Mouse (Mus musculus) heart, postnatal 0 days (tissue): ENCODE data around the gene Cadm2.

Source experiments
- CTCF ChIP-seq: IDR thresholded peaks from 2 replicates; pipeline ENCODE4 v1.5.1; 2016; ENCODE audit warnings: antibody characterized with exemption, control low read depth, low read depth
- EP300 ChIP-seq: IDR thresholded peaks from 2 replicates; pipeline ENCODE4 v1.6.1; 2016; ENCODE audit warnings: antibody characterized with exemption, low read depth

DNA sequence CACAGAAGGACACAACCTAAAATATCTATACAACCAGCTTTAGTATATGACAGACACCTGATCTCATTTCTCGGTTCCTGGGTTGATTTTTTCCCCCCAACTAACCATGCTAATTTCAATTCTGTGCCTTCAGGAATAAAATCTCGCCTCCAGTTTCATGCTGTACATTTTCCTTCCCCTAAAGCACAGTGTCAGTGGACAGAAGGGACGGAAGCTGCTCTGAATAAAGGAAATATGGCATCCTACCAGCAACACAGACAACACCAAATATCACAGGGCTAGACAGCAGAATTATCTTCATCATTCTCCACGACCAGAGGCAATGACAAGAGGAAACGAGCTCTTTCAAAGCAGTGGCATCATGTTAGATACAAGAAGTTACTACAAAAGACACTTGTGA, 498.2 kb downstream of the Cadm2 start:
- TF ChIP-seq CTCF (no peak), EP300 (no peak)
